Mouse (Mus musculus): Measurements from ENCODE around the gene Grid2. TPM values are rescaled to one million over a fixed set of nuclear protein-coding genes. Genes with fewer than 3 reads are reported as not detected.

Grid2 gene
- polyA plus RNA-seq, 1 experiment from 2014 or later, result 0.38 TPM

- Histone ChIP-seq H3K27ac (replicated peaks) (no peak overlapping the region), H3K4me2 (replicated peaks; ENCODE audit: low read depth) (no peak overlapping the region), H3K4me3 (ENCODE audit: low read depth, low read length) (no peak overlapping the region), H3K27me3 (ENCODE audit: control insufficient read depth, insufficient read depth, low read length) (no peaks in the 10 kb centered on the region), H3K36me3 (ENCODE audit: control insufficient read depth, insufficient read depth, low read length) (no peaks in the 10 kb centered on the region), H3K9ac (ENCODE audit: low read length) (no peak overlapping the region), H3K4me1 (replicated peaks; ENCODE audit: control insufficient read depth, insufficient read depth) (no peaks in the 10 kb centered on the region), H3K9me3 (ENCODE audit: control insufficient read depth, low read length) (no peaks in the 10 kb centered on the region)
- TF ChIP-seq CTCF (IDR thresholded peaks at IDR 0.05; ENCODE audit: low read depth) (no peak), EP300 (optimal IDR thresholded peaks at IDR 0.05) (no peak)
- DNase-seq (ENCODE audit: low spot score) (no peak), ATAC-seq (ENCODE audit: low FRiP score, low TSS enrichment) (no peak)
Observed at GRCm38 (mm10) chr6:63794679-63795078, 539.0 kb downstream of the Grid2 start.

- no peak overlapping the region for H3K9ac ChIP-seq (ENCODE audit: low read length)
- H3K27ac ChIP-seq (replicated peaks), result no peak overlapping the region
- H3K27me3 ChIP-seq (ENCODE audit: control insufficient read depth, insufficient read depth, low read length), result no peaks in the 10 kb centered on the region
- TF ChIP-seq EP300 (optimal IDR thresholded peaks at IDR 0.05), result no peak
- no peak for TF ChIP-seq CTCF (IDR thresholded peaks at IDR 0.05; ENCODE audit: low read depth)
- H3K9me3 ChIP-seq (ENCODE audit: control insufficient read depth, low read length), result no peaks in the 10 kb centered on the region
- ATAC-seq (ENCODE audit: low FRiP score, low TSS enrichment) (no peak), DNase-seq (ENCODE audit: low spot score) (no peak)
- 78% methylated on average over 5 of the region's 5 CpGs for WGBS
- H3K4me1 ChIP-seq (replicated peaks; ENCODE audit: control insufficient read depth, insufficient read depth), result no peaks in the 10 kb centered on the region
- no peaks in the 10 kb centered on the region for H3K36me3 ChIP-seq (ENCODE audit: control insufficient read depth, insufficient read depth, low read length)
- no peak overlapping the region for H3K4me2 ChIP-seq (replicated peaks; ENCODE audit: low read depth)
- H3K4me3 ChIP-seq (ENCODE audit: low read depth, low read length), result no peak overlapping the region
Observed at GRCm38 (mm10) chr6:63820236-63820635, 564.6 kb downstream of the Grid2 start.

GRCm38 (mm10) chr6:63862628-63863027 is 607.0 kb downstream of the Grid2 start:
- Histone ChIP-seq H3K4me2 (replicated peaks; ENCODE audit: low read depth) (no peak overlapping the region), H3K4me3 (ENCODE audit: low read depth, low read length) (no peak overlapping the region), H3K9ac (ENCODE audit: low read length) (no peak overlapping the region), H3K4me1 (replicated peaks; ENCODE audit: control insufficient read depth, insufficient read depth) (no peaks in the 10 kb centered on the region), H3K27ac (replicated peaks) (no peak overlapping the region), H3K9me3 (ENCODE audit: control insufficient read depth, low read length) (no peaks in the 10 kb centered on the region), H3K36me3 (ENCODE audit: control insufficient read depth, insufficient read depth, low read length) (no peaks in the 10 kb centered on the region), H3K27me3 (ENCODE audit: control insufficient read depth, insufficient read depth, low read length) (no peaks in the 10 kb centered on the region)
- WGBS, result 20% methylated on average over 2 of the region's 2 CpGs
- DNase-seq (ENCODE audit: low spot score), result no peak
- TF ChIP-seq EP300 (optimal IDR thresholded peaks at IDR 0.05), result no peak
- no peak for TF ChIP-seq CTCF (IDR thresholded peaks at IDR 0.05; ENCODE audit: low read depth)
- no peak for ATAC-seq (ENCODE audit: low FRiP score, low TSS enrichment)

- DNase-seq (ENCODE audit: low spot score) (no peak), ATAC-seq (ENCODE audit: low FRiP score, low TSS enrichment) (no peak)
- no peak for TF ChIP-seq CTCF (IDR thresholded peaks at IDR 0.05; ENCODE audit: low read depth)
- no peak for TF ChIP-seq EP300 (optimal IDR thresholded peaks at IDR 0.05)
- Histone ChIP-seq H3K9ac (ENCODE audit: low read length) (no peak overlapping the region), H3K27ac (replicated peaks) (no peak overlapping the region), H3K4me1 (replicated peaks; ENCODE audit: control insufficient read depth, insufficient read depth) (no peaks in the 10 kb centered on the region), H3K36me3 (ENCODE audit: control insufficient read depth, insufficient read depth, low read length) (no peaks in the 10 kb centered on the region), H3K4me2 (replicated peaks; ENCODE audit: low read depth) (no peak overlapping the region), H3K4me3 (ENCODE audit: low read depth, low read length) (no peak overlapping the region), H3K27me3 (ENCODE audit: control insufficient read depth, insufficient read depth, low read length) (no peaks in the 10 kb centered on the region), H3K9me3 (ENCODE audit: control insufficient read depth, low read length) (no peaks in the 10 kb centered on the region)
- 43% methylated on average over 3 of the region's 3 CpGs for WGBS
Observed at GRCm38 (mm10) chr6:63877088-63877764, 621.5 kb downstream of the Grid2 start.

GRCm38 (mm10) chr6:63877765-63878345 is 622.2 kb downstream of the Grid2 start:
- no peak overlapping the region for H3K4me2 ChIP-seq (replicated peaks; ENCODE audit: low read depth)
- no peak overlapping the region for H3K4me3 ChIP-seq (ENCODE audit: low read depth, low read length)
- WGBS, result 40% methylated on average over 6 of the region's 6 CpGs
- no peak overlapping the region for H3K9ac ChIP-seq (ENCODE audit: low read length)
- H3K27me3 ChIP-seq (ENCODE audit: control insufficient read depth, insufficient read depth, low read length), result no peaks in the 10 kb centered on the region
- H3K36me3 ChIP-seq (ENCODE audit: control insufficient read depth, insufficient read depth, low read length), result no peaks in the 10 kb centered on the region
- H3K27ac ChIP-seq (replicated peaks), result no peak overlapping the region
- TF ChIP-seq EP300 (optimal IDR thresholded peaks at IDR 0.05), result no peak
- no peak for TF ChIP-seq CTCF (IDR thresholded peaks at IDR 0.05; ENCODE audit: low read depth)
- no peaks in the 10 kb centered on the region for H3K9me3 ChIP-seq (ENCODE audit: control insufficient read depth, low read length)
- ATAC-seq (ENCODE audit: low FRiP score, low TSS enrichment) (no peak), DNase-seq (ENCODE audit: low spot score) (no peak)
- no peaks in the 10 kb centered on the region for H3K4me1 ChIP-seq (replicated peaks; ENCODE audit: control insufficient read depth, insufficient read depth)

- Histone ChIP-seq H3K9me3 (ENCODE audit: control insufficient read depth, low read length) (no peaks in the 10 kb centered on the region), H3K27me3 (ENCODE audit: control insufficient read depth, insufficient read depth, low read length) (no peaks in the 10 kb centered on the region), H3K4me3 (ENCODE audit: low read depth, low read length) (no peak overlapping the region), H3K4me2 (replicated peaks; ENCODE audit: low read depth) (no peak overlapping the region), H3K27ac (replicated peaks) (no peak overlapping the region), H3K36me3 (ENCODE audit: control insufficient read depth, insufficient read depth, low read length) (no peaks in the 10 kb centered on the region), H3K4me1 (replicated peaks; ENCODE audit: control insufficient read depth, insufficient read depth) (no peaks in the 10 kb centered on the region), H3K9ac (ENCODE audit: low read length) (no peak overlapping the region)
- DNase-seq (ENCODE audit: low spot score) (no peak), ATAC-seq (ENCODE audit: low FRiP score, low TSS enrichment) (no peak)
- WGBS, result 65% methylated on average over 3 of the region's 3 CpGs
- no peak for TF ChIP-seq CTCF (IDR thresholded peaks at IDR 0.05; ENCODE audit: low read depth)
- no peak for TF ChIP-seq EP300 (optimal IDR thresholded peaks at IDR 0.05)
Observed at GRCm38 (mm10) chr6:63894714-63895113, 639.0 kb downstream of the Grid2 start.

Data from stomach, postnatal 0 days (tissue).